Mouse (Mus musculus) hindbrain, embryonic 16.5 days (tissue): ENCODE measurements at regions not wholly inside any gene's neighbourhood (a gene's known extent, or its start where the extent isn't known, plus 50 kb on each side); places are given as distances from the start of the nearest gene placed in this dataset.

Experiments used
- ATAC-seq: fragments of 200-750 bp; cut with Nextera tagmentation; 2 replicates; pipeline ENCODE4 v1.8.0; 2017; ENCODE audit warnings: moderate TSS enrichment, moderate library complexity
- H3K27ac ChIP-seq: fragments of 300-500 bp; sonication (generic); 2 replicates; pipeline ENCODE4 v1.5.1; 2014; ENCODE audit warnings: low read depth, mild to moderate bottlenecking, control low read depth, low read length, moderate library complexity
- H3K27me3 ChIP-seq: fragments of 300-500 bp; sonication (generic); replicated peaks from 2 replicates; pipeline ENCODE4 v1.6.1; 2014; ENCODE audit warnings: low read length; ENCODE audit not compliant: control insufficient read depth, insufficient read depth
- H3K36me3 ChIP-seq: fragments of 300-500 bp; sonication (generic); 2 replicates; pipeline ENCODE4 v1.6.1; 2014; ENCODE audit warnings: mild to moderate bottlenecking, low read length, moderate library complexity, mixed read lengths; ENCODE audit not compliant: control insufficient read depth, insufficient read depth
- H3K4me1 ChIP-seq: fragments of 300-500 bp; sonication (generic); 2 replicates; pipeline ENCODE4 v1.6.1; 2014; ENCODE audit warnings: low read depth, low read length; ENCODE audit not compliant: control insufficient read depth, insufficient read depth
- H3K4me2 ChIP-seq: fragments of 300-500 bp; sonication (generic); 2 replicates; pipeline ENCODE4 v1.6.1; 2014; ENCODE audit warnings: mild to moderate bottlenecking, low read length, control low read depth, moderate library complexity
- H3K4me3 ChIP-seq: fragments of 300-500 bp; sonication (generic); 2 replicates; pipeline ENCODE4 v1.5.1; 2014; ENCODE audit warnings: mild to moderate bottlenecking, low read length, control low read depth, moderate library complexity
- H3K9ac ChIP-seq: fragments of 300-500 bp; sonication (generic); 2 replicates; pipeline ENCODE4 v1.6.1; 2014; ENCODE audit warnings: low read depth, mild to moderate bottlenecking, control low read depth, low read length, moderate library complexity
- H3K9me3 ChIP-seq: fragments of 300-500 bp; sonication (generic); 2 replicates; pipeline ENCODE4 v1.6.1; 2014; ENCODE audit warnings: mild to moderate bottlenecking, low read length, moderate library complexity; ENCODE audit not compliant: control insufficient read depth
- WGBS: fragments of 180-500 bp; shearing (Covaris S2); extraction: QIAGEN DNeasy Blood & Tissue Kit; methylation state at CpG from one replicate; pipeline ENCODE4 v1.1.7; 2014; 5-methylcytosine and 5-hydroxymethylcytosine counted together

GRCm38 (mm10) chr13:115423761-115424160 is 322.0 kb upstream of the Itga1 start:
- Histone ChIP-seq H3K9me3 (no peaks in the 10 kb centered on the region), H3K27me3 (no peaks in the 10 kb centered on the region), H3K4me3 (no peak overlapping the region), H3K4me1 (no peaks in the 10 kb centered on the region), H3K36me3 (no peaks in the 10 kb centered on the region), H3K27ac (no peak overlapping the region), H3K4me2 (no peak overlapping the region), H3K9ac (no peak overlapping the region)
- no peak for ATAC-seq
- WGBS = 77% methylated on average over 3 of the region's 3 CpGs

- Histone ChIP-seq H3K36me3 (no peaks in the 10 kb centered on the region), H3K9me3 (no peaks in the 10 kb centered on the region), H3K27ac (no peak overlapping the region), H3K9ac (no peak overlapping the region), H3K4me2 (no peak overlapping the region), H3K27me3 (no peaks in the 10 kb centered on the region), H3K4me1 (no peaks in the 10 kb centered on the region), H3K4me3 (no peak overlapping the region)
- WGBS = 6% methylated on average over 1 of the region's 1 CpGs
- ATAC-seq = peak; percentile 81
These were observed 319.7 kb upstream of the Itga1 start for GRCm38 (mm10) chr13:115421483-115421882.

GRCm38 (mm10) chr13:115417829-115418228 is 316.1 kb upstream of the Itga1 start:
- 45% methylated on average over 4 of the region's 4 CpGs for whole genome bisulfite sequencing
- no peaks in the 10 kb centered on the region for H3K4me1 ChIP-seq
- no peak overlapping the region for H3K27ac ChIP-seq
- H3K27me3 ChIP-seq = no peaks in the 10 kb centered on the region
- no peak overlapping the region for H3K4me3 ChIP-seq
- no peaks in the 10 kb centered on the region for H3K9me3 ChIP-seq
- no peak overlapping the region for H3K9ac ChIP-seq
- no peak overlapping the region for H3K4me2 ChIP-seq
- ATAC-seq = no peak; the same call in 1 of the 2 replicates
- H3K36me3 ChIP-seq = no peaks in the 10 kb centered on the region

GRCm38 (mm10) chr13:115413721-115414531 is 312.2 kb upstream of the Itga1 start:
- WGBS = 59% methylated on average over 9 of the region's 9 CpGs
- H3K9me3 ChIP-seq = no peaks in the 10 kb centered on the region
- no peak overlapping the region for H3K9ac ChIP-seq
- no peaks in the 10 kb centered on the region for H3K27me3 ChIP-seq
- H3K4me2 ChIP-seq = no peak overlapping the region
- no peak overlapping the region for H3K27ac ChIP-seq
- H3K36me3 ChIP-seq = no peaks in the 10 kb centered on the region
- ATAC-seq = peak; percentile 84
- no peak overlapping the region for H3K4me3 ChIP-seq
- H3K4me1 ChIP-seq = no peaks in the 10 kb centered on the region

- Histone ChIP-seq H3K27ac (no peak overlapping the region), H3K27me3 (no peaks in the 10 kb centered on the region), H3K4me2 (no peak overlapping the region), H3K9ac (no peak overlapping the region), H3K36me3 (no peaks in the 10 kb centered on the region), H3K4me3 (no peak overlapping the region), H3K9me3 (no peaks in the 10 kb centered on the region), H3K4me1 (no peaks in the 10 kb centered on the region)
- ATAC-seq = no peak
- WGBS = 76% methylated on average over 1 of the region's 1 CpGs
These were observed 304.2 kb upstream of the Itga1 start for GRCm38 (mm10) chr13:115405916-115406315.

GRCm38 (mm10) chr13:115400706-115401215 is 299.0 kb upstream of the Itga1 start:
- H3K36me3 ChIP-seq = no peaks in the 10 kb centered on the region
- no peak overlapping the region for H3K4me2 ChIP-seq
- H3K9me3 ChIP-seq = no peaks in the 10 kb centered on the region
- 36% methylated on average over 4 of the region's 4 CpGs for WGBS
- no peak overlapping the region for H3K4me3 ChIP-seq
- H3K9ac ChIP-seq = no peak overlapping the region
- H3K4me1 ChIP-seq = no peaks in the 10 kb centered on the region
- ATAC-seq = no peak
- H3K27ac ChIP-seq = no peak overlapping the region
- H3K27me3 ChIP-seq = no peaks in the 10 kb centered on the region

- 36% methylated on average over 3 of the region's 3 CpGs for WGBS
- H3K27me3 ChIP-seq = no peaks in the 10 kb centered on the region
- no peak overlapping the region for H3K27ac ChIP-seq
- peak; percentile 58; the same call in 1 of the 2 replicates for ATAC-seq
- no peaks in the 10 kb centered on the region for H3K36me3 ChIP-seq
- H3K4me3 ChIP-seq = no peak overlapping the region
- no peak overlapping the region for H3K4me2 ChIP-seq
- no peaks in the 10 kb centered on the region for H3K4me1 ChIP-seq
- no peak overlapping the region for H3K9ac ChIP-seq
- H3K9me3 ChIP-seq = no peaks in the 10 kb centered on the region
These were observed 277.9 kb upstream of the Itga1 start for GRCm38 (mm10) chr13:115379682-115380081.

- WGBS = 75% methylated on average over 16 of the region's 16 CpGs
- no peak overlapping the region for H3K9ac ChIP-seq
- no peak for ATAC-seq
- no peak overlapping the region for H3K27ac ChIP-seq
- no peak overlapping the region for H3K4me3 ChIP-seq
- no peak overlapping the region for H3K4me2 ChIP-seq
- H3K9me3 ChIP-seq = no peaks in the 10 kb centered on the region
- H3K36me3 ChIP-seq = no peaks in the 10 kb centered on the region
- H3K4me1 ChIP-seq = no peaks in the 10 kb centered on the region
- no peaks in the 10 kb centered on the region for H3K27me3 ChIP-seq
These were observed 274.6 kb upstream of the Itga1 start for GRCm38 (mm10) chr13:115376180-115376880.

- ATAC-seq = peak; percentile 54; the same call in 1 of the 2 replicates
- Histone ChIP-seq H3K27ac (no peak overlapping the region), H3K9ac (no peak overlapping the region), H3K36me3 (no peaks in the 10 kb centered on the region), H3K4me3 (no peak overlapping the region), H3K9me3 (no peaks in the 10 kb centered on the region), H3K4me2 (no peak overlapping the region), H3K4me1 (no peaks in the 10 kb centered on the region), H3K27me3 (no peaks in the 10 kb centered on the region)
- 77% methylated on average over 8 of the region's 8 CpGs for WGBS
These were observed 259.7 kb upstream of the Itga1 start for GRCm38 (mm10) chr13:115361457-115361856.
